Mouse (Mus musculus) lung, postnatal 10 days (tissue): ENCODE measurements around the gene Dlx1.

Source experiments
- DNase-seq: peaks from one replicate; pipeline ENCODE4 v3.0.0; 2021

Dlx1 gene

GRCm38 (mm10) chr2:71528714-71529510 is 999 bp downstream of the Dlx1 start:
- DNase-seq = no peak

- peak; percentile 75 for DNase-seq
These were observed 1.8 kb downstream of the Dlx1 start for GRCm38 (mm10) chr2:71529511-71530351.

GRCm38 (mm10) chr2:71530391-71531123 is 2.6 kb downstream of the Dlx1 start:
- no peak for DNase-seq

GRCm38 (mm10) chr2:71531124-71531590 is 3.2 kb downstream of the Dlx1 start:
- DNase-seq = no peak

- DNase-seq = no peak
These were observed 4.4 kb downstream of the Dlx1 start for GRCm38 (mm10) chr2:71531990-71532970.

GRCm38 (mm10) chr2:71533094-71533493 is 5.2 kb downstream of the Dlx1 start:
- DNase-seq = no peak

GRCm38 (mm10) chr2:71534242-71535052 is 6.5 kb downstream of the Dlx1 start:
- no peak for DNase-seq

GRCm38 (mm10) chr2:71540611-71541417 is 12.9 kb downstream of the Dlx1 start:
- no peak for DNase-seq

GRCm38 (mm10) chr2:71541418-71542226 is 13.7 kb downstream of the Dlx1 start:
- DNase-seq = no peak

GRCm38 (mm10) chr2:71542227-71542815 is 14.4 kb downstream of the Dlx1 start:
- DNase-seq = no peak

GRCm38 (mm10) chr2:71542816-71543301 is 14.9 kb downstream of the Dlx1 start:
- peak; percentile 25 for DNase-seq

GRCm38 (mm10) chr2:71543531-71543930 is 15.6 kb downstream of the Dlx1 start:
- no peak for DNase-seq

- no peak for DNase-seq
These were observed 16.0 kb downstream of the Dlx1 start for GRCm38 (mm10) chr2:71543948-71544347.

- DNase-seq = no peak
These were observed 16.7 kb downstream of the Dlx1 start for GRCm38 (mm10) chr2:71544391-71545285.

GRCm38 (mm10) chr2:71545401-71545881 is 17.5 kb downstream of the Dlx1 start:
- DNase-seq = no peak

- no peak for DNase-seq
These were observed 18.1 kb downstream of the Dlx1 start for GRCm38 (mm10) chr2:71545882-71546639.
